Comparison of ENCODE assay signal across 8 mouse cellular contexts in the genomic region with DNA sequence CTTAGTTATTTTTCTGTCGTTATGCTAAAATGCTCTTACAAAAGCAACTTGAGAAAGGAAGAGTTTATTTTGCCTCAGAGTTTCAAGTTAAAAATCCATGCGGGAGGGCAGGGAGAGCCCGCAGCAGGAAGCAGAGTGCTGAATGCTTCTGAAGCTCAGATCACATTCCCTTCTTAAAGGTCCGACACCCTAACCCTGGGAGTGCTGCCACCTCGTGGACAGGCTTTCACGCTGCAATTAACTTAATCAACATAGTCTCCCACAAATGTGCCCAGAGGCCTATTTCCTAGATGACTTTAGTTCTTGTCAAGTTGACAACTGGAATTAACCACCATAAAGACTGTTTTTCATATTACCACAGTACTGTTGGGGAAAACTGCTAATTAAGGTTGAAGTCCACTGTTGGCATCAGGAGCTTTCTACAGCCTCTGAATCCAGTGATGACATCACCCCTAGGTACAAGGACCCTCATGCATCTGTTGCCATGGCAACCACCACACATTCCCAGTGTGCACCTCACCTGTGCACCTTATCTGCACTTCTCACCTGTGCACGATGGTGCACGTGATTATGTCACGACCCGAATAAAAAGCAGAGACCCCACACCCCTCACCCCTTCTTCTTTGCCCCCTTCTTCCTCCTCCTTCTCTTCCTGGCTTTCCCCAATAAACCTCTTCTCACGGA. TPM values are rescaled to one million over a fixed set of nuclear protein-coding genes. Genes with fewer than 3 reads are reported as not detected.
DNase-seq lines count a peak whose midpoint lies in the region; ATAC-seq and TF ChIP-seq lines count a peak whose summit lies in the region.

No protein-coding gene starts in this region.

- peak; percentile 56; the same call in 1 of the 2 replicates for ATAC-seq in cerebellum, adult (ENCODE audit: insufficient number of reproducible peaks, low FRiP score, low TSS enrichment)
- no peak for ATAC-seq in embryonic facial prominence, embryonic 11.5 days (replicated peaks; ENCODE audit: insufficient number of reproducible peaks, low FRiP score, low TSS enrichment, low read depth)
- peak; percentile 84 for ATAC-seq in inflammation-experienced regulatory T-cells, adult 6 months

- H3K9me3 ChIP-seq in embryonic facial prominence, embryonic 11.5 days (replicated peaks; ENCODE audit: control insufficient read depth, low read length): no peaks in the 10 kb centered on the region

- no peaks in the 10 kb centered on the region for H3K4me1 ChIP-seq in embryonic facial prominence, embryonic 11.5 days (ENCODE audit: control insufficient read depth, insufficient read depth, low read length)
- no peaks in the 10 kb centered on the region for H3K4me1 ChIP-seq in lung, adult 2 months (ENCODE audit: control insufficient read depth, insufficient read depth, low read length)

- H3K9ac ChIP-seq in embryonic facial prominence, embryonic 11.5 days (replicated peaks; ENCODE audit: low read length): no peak overlapping the region

- WGBS in embryonic facial prominence, embryonic 11.5 days: 36% methylated on average over 11 of the region's 11 CpGs
- WGBS in lung, adult 2 months: 27% methylated on average over 11 of the region's 11 CpGs

- peak; percentile 93 for TF ChIP-seq CTCF in lung, adult 2 months (IDR thresholded peaks at IDR 0.05; ENCODE audit: insufficient read depth, low read length)

- H3K27ac ChIP-seq in embryonic facial prominence, embryonic 11.5 days (replicated peaks; ENCODE audit: low read depth, low read length): no peak overlapping the region

- TF ChIP-seq POLR2A in lung, adult 2 months (IDR thresholded peaks at IDR 0.05; ENCODE audit: borderline replicate concordance, extremely low read depth, low read depth, low read length): no peak

- DNase-seq in cerebellum, adult 11-12 months: no peak
- peak; percentile 81 for DNase-seq in 3T3-L1 (ENCODE audit: low read depth, low spot score)
- DNase-seq in adrenal gland, postnatal 10 days: peak; percentile 81
- DNase-seq in embryonic facial prominence, embryonic 11.5 days (ENCODE audit: low spot score): peak; percentile 75
- peak; percentile 72 for DNase-seq in lung, adult 2 months
- peak; percentile 66 for DNase-seq in right cerebral cortex, postnatal 4 days

- no peaks in the 10 kb centered on the region; the same call in 1 of the 2 replicates for H3K36me3 ChIP-seq in embryonic facial prominence, embryonic 11.5 days (replicated peaks; ENCODE audit: control insufficient read depth, insufficient read depth, low read depth, low read length)

- H3K27me3 ChIP-seq in embryonic facial prominence, embryonic 11.5 days (ENCODE audit: control insufficient read depth, insufficient read depth, low read length): peaks cover under 1% of the 10 kb centered on the region; the same call in 1 of the 2 replicates

- H3K4me2 ChIP-seq in embryonic facial prominence, embryonic 11.5 days (ENCODE audit: low read depth, low read length): no peak overlapping the region

- no peak overlapping the region for H3K4me3 ChIP-seq in embryonic facial prominence, embryonic 11.5 days (ENCODE audit: low read depth, low read length)
- no peak overlapping the region for H3K4me3 ChIP-seq in lung, adult 2 months (replicated peaks; ENCODE audit: extremely low read depth, low read depth, low read length)

RNA-seq across cellular contexts. Expression of a gene that starts 17.5 kb away (rescaled TPM):
- total RNA-seq in adrenal gland, postnatal 10 days (2021): 100 to 1,000 TPM; 117 TPM
- 122 and 128 TPM in 2 replicates for polyA plus RNA-seq in embryonic facial prominence, embryonic 11.5 days (2014; fragmentation: Nextera tagmentation; extraction: Ambion mirVana)
- polyA plus RNA-seq in inflammation-experienced regulatory T-cells, adult 6 months (2017; shearing (Covaris generic)): 100 to 1,000 TPM in 2 of 3 experiments, 10 to 100 TPM in 1; 73.2 to 127 (median 116) TPM
- 24.4 and 29.4 TPM in 2 replicates for polyA plus RNA-seq in lung, adult 2 months (2012; rRNA removed)

RNA-seq across cellular contexts. Expression of a gene that starts 39.0 kb away (rescaled TPM):
- 10 to 100 TPM; 17.7 to 23.8 TPM for total RNA-seq in adrenal gland, postnatal 10 days (2021)
- 26.4 and 27.4 TPM in 2 replicates for polyA plus RNA-seq in embryonic facial prominence, embryonic 11.5 days (2014; fragmentation: Nextera tagmentation; extraction: Ambion mirVana)
- 10 to 100 TPM; 15.2 to 28.3 (median 18.7) TPM for polyA plus RNA-seq in inflammation-experienced regulatory T-cells, adult 6 months (2017; shearing (Covaris generic))
- 7.7 and 10.4 TPM in 2 replicates for polyA plus RNA-seq in lung, adult 2 months (2012; rRNA removed)

RNA-seq across cellular contexts. Expression of a gene that starts 43.0 kb away (rescaled TPM):
- 10 to 100 TPM; 20.0 to 22.3 TPM for total RNA-seq in adrenal gland, postnatal 10 days (2021)
- polyA plus RNA-seq in embryonic facial prominence, embryonic 11.5 days (2014; fragmentation: Nextera tagmentation; extraction: Ambion mirVana): 34.3 and 35.6 TPM in 2 replicates
- 1 to 10 TPM; 4.1 to 9.8 (median 9.6) TPM for polyA plus RNA-seq in inflammation-experienced regulatory T-cells, adult 6 months (2017; shearing (Covaris generic))
- polyA plus RNA-seq in lung, adult 2 months (2012; rRNA removed): 2.3 and 3.1 TPM in 2 replicates
